Mouse (Mus musculus): ENCODE results near the gene Foxl1.

Foxl1 gene

DNA sequence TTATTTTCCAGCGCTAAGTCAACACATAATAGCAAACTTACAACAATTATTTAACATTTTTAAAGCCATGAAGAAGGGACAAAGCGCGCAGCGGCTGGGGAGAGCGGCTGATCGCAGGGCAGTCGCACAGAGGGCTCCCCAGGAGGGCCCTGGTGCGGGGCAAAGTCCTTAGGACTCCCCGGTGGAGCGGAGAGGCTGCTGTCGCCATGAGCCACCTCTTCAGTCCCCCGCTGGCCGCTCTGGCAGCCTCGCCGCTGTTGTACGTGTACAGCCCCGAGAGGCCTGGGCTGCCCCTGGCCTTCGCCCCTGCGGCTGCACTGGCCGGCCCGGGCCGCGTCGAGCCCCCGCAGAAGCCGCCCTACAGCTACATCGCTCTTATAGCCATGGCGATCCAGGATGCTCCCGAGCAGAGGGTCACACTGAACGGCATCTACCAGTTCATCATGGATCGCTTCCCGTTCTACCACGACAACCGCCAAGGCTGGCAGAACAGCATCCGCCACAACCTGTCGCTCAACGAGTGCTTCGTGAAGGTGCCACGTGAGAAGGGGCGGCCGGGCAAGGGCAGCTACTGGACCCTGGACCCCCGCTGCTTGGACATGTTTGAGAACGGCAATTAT lies at the start of gene Foxl1:
Foxl1 (plus strand) TSS at position 185 of the 620 bp plus-strand sequence.
- DNase-seq (ENCODE audit: low read depth): no peak

DNA sequence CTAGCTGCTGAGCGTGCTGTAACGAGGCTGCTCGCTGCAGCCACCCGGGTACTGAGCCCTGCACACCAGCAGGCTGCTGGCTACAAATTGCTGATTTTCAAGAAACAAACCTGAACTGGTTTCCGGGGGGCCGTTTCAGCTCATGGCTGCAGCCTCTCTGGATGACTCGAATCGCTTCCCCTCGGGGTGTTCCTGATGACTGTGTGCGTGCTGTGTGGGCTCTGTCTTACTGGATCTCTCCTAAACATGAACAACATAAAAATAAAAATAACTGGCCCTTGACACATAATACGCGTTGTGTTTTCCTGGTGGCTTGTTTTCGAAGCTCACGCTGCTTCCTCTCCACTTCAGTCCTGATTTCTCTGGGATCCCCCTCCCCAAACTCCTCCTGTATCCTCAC lies 49.0 kb upstream of the Foxl1 start:
- no peak for DNase-seq (ENCODE audit: low read depth)

DNA sequence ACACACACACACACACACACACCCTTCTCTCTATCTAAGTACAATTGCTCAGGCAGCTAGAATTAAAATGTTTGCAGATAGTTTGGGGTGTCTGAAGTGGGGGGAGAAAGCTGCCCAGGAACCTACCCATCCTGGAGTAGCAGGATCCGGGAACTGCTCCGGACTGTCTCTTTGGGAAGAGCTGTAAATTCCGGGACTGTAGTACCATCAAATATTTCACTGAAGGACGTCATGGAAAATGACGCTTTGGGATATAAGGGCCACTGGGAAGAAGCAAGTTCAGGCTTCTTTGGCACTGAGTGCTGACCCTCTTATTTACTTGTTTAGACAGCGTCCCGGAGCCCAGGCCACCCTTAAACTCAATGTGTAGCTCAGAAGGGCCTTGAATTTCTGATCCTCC lies 48.5 kb upstream of the Foxl1 start:
- DNase-seq (ENCODE audit: low read depth): no peak

DNA sequence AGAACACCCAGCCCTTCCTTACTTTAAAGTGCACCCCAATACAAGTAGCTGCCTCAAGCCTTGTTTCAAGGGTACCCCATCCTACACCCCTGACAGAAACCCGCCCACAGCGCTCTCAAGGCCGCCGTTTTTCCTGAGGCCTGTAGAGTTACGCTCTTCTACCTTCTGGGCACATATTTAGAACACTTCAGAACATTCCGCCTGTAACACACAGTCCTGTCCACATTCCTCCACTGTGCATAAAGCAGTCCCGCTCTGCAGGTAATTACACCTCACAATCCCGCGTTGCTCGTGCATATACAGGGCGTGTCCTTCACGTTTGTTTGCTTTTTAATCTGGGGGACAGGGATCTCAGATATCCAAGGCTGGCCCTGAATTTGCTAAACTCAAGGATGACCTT lies 47.8 kb upstream of the Foxl1 start:
- DNase-seq (ENCODE audit: low read depth): no peak

DNA sequence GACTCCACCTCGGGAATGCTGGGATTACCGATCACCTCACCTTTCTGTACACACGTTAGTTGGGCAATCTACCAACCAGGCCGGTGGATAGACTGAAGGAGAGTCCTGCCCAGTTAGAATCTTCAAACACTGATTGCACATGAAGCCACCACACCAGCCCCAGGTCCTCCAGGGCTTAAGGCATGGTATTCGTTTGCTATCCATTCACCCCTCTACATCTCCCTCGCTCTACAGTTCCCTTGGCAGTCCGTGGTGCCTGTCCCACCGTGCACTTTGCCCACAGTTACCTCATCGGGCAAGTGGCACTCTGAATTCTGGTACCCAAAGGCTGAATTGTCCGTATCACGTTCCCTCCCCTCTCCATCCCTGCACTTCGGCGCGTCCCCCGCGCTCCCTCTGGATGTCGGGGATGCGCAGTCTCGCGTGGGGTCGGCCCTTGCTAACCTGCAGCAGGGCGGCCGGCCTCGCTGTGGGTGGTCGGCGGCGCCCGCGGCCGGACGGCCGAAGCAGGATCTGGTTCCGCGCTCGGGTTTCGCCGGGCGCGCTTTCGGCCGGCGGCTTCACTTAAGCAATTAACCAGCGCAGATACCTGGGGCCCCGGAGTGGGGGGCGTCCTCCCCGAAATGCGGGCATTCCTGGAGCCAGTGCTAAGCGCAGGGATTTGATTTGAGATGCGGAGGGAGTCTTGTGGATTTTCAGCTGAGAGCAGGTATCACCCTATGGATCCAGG lies 47.2 kb upstream of the Foxl1 start:
- no peak for DNase-seq (ENCODE audit: low read depth)

DNA sequence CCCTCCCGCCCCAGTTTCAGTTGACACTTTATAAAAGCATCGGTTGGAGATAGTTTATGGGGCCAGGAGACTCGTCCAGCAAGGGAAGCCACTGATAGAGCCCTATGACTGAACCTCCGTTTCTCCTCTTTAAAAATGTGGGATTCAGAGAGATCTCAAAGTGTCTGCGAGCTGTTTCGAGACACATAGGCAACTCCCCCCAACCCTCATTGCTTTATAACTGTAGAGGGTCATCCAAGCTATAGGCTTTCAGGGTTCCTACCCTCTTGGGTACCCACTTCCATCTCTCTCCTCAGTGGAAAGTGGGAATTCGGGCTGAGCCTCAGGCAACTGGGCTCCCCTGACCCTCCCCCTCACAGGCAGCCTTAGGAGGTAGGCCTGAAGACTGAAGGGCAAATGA lies 46.3 kb upstream of the Foxl1 start:
- DNase-seq (ENCODE audit: low read depth): no peak

DNA sequence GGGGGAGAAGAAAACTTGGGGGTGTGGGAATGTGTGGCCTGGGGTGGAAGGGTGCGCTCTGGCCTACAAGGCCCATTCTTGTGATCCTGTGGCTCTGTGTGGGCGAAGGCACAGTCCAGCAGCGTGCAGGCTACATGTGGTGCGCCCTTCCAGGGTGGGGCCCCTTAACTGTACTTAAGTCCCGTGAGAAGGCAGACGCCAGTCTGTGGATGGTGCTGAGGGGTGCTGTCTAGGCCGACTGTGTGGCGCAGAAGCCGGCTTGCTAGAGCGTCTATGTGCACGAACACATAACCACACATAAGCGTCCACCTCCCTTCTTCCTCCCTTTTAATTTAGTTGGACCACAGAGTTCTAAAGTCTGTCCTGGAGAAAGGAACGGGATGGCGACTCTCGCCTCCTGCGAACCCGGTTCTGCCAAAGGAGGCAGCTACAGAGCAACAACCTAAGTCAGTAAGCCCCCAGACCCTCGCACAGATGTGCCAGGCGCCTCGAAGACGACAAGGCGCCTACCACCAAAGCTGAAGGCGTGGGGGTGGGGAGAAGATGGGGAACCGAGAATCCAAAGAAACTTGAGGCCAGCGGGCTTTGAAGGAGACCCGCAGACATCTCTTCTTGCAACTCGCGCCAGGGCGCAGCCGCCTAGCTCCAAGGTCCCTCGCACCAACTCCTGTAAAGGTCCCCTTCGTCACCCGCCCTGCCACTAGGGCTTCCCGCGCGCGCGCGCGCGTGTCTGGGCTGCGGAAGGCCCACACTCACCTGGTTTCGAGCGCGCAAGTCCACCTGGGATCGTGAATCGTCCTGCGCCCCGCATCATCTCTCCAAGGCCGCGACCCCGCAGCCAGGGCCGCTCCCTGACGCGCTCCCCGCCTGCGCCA lies 45.3 kb upstream of the Foxl1 start:
- DNase-seq (ENCODE audit: low read depth): no peak

DNA sequence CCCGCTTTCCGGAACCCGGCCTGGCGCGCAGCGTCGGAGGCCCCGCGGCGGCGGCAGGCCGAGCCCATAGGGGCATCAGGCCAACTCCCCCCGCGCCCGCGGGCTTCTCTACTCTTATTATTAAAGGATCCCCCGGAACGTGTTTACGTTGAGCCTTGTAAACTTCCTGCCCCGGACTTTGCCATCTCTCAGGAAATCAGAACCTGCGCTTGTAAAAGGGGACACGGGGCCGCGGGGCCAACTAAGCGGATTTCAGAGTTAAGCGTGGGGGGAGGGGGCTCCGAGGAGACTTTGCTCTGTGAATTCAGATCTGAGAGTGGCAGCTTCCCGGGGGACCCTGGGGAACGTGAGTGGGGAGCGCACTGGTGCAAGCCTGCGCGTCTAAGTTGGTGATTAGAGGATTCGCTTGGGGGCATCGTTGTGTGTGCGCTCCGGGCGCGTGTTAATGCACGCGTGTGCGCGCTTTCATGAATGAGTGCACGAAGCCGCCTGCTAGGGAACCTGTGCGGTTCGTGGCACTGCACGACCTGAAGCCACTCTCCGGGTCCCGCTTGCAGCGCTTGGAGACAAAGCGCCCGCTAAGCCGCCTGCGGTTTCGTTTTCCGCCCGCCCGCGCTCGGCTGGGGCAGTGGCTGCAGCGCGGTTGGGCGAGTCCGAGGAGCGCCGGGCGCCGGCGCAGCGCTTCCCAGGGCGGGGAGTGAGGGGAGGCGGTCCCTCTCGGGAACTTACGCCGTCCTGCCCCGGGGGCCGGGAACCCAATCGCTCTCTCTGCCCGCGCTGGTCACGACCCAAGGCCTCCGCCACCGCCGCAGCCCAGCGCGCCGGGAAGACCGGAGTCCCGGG lies 44.4 kb upstream of the Foxl1 start:
- no peak for DNase-seq (ENCODE audit: low read depth)

DNA sequence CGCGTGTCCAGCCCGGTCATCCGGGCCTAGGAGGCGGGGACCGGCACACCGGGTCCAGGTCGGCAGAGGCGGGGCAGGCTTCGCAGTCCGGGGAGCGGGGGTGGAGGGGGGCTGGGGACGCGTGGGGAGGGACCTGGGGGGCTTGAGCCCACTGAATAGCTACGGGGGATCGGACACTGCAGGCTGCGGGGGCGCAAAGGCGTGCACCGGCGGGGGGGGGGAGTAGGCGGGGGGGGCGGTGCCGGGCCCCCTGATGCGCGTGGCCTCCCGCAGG lies 43.9 kb upstream of the Foxl1 start:
- no peak for DNase-seq (ENCODE audit: low read depth)

DNA sequence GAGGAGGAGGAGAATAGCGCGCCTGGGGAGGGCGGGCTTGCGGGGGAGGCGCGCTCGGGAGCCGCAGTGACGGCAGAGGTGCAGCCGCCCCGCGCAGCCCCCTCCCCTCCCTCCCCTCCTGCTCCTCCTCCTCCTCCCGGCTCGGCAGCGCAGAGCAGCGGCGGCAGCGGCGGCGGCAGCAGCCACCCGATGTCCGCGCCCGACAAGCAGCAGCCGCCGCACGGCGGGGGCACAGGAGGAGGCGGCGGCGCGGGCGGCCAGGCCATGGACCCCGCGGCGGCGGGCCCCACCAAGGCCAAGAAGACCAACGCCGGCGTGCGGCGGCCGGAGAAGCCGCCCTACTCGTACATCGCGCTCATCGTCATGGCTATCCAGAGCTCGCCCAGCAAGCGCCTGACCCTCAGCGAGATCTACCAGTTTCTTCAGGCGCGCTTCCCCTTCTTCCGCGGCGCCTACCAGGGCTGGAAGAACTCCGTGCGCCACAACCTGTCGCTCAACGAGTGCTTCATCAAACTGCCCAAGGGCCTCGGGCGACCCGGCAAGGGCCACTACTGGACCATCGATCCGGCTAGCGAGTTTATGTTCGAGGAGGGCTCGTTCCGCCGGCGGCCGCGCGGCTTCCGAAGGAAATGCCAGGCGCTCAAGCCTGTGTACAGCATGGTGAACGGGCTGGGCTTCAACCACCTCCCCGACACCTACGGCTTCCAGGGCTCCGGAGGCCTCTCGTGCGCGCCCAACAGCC lies 43.4 kb upstream of the Foxl1 start, which contains the start of gene Foxf1:
Foxf1 (plus strand) TSS at position 177 of the 742 bp plus-strand sequence.
- no peak for DNase-seq (ENCODE audit: low read depth)

DNA sequence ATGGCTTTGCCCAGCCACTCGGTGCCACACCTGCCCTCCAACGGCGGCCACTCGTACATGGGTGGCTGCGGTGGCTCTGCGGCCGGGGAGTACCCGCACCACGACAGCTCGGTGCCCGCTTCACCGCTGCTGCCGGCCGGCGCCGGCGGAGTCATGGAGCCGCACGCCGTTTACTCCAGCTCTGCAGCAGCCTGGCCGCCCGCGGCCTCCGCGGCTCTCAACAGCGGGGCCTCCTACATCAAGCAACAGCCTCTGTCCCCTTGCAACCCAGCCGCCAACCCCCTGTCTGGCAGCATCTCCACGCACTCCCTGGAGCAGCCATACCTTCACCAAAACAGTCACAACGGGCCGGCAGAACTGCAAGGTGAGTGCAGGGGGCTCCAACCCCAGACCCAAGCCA lies 42.7 kb upstream of the Foxl1 start:
- DNase-seq (ENCODE audit: low read depth): no peak

DNA sequence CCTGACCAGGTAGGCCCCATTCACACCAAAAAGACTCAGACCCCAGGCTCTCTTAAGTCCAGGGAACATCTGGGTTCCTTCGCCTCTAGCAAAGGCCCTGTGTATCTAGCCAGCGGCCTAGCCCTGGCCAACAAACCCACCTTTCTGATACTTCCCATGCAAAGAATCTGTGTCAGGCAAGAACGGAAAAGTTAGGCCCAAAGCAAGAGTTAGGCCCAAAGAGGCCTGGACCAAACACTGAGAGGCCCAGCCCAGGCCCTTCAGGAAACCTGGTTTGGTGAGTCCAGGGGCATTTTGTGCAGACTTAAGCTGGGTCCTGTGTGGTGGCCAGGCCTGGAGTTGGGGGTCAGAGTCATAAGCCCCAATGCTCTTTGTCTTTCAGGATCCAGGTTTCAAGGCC lies 42.2 kb upstream of the Foxl1 start:
- DNase-seq (ENCODE audit: low read depth): no peak

DNA sequence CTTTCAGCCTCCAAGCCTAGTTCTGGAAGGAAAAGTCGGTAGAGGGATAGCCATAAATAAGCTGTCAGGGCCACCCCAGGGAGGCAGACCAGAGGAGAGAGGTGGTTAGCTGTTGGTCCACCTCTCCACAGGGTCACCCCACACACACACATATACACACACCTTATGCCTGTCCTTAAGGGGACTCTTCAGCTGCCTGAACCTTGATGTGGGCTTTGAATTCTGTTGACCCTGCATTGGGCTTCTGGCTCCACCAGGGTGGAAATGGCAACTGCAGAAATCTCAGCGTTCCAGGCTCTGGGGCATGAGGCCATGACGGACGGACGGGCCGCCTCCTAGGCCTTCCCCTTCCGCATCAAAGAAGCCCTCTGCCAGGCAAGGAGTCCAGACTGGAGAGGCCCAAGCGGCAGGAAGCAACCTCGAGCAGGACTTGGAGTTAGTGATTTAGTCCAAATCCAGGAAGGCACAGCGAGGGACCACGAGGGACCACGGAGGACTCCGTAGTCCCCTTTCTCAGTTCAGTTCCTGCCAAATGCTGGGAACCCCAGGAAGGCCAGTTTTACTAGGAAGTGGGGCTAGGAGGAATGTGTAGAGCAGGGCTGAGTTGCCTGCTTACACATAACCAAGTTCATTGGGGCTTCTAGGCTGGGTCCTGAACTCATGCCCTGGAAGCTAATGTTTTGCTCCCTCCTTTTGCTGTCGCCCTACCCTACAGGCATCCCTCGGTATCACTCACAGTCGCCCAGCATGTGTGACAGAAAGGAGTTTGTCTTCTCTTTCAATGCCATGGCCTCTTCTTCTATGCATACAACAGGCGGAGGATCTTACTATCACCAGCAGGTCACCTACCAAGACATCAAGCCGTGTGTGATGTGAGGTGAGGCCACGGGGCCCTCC lies 41.5 kb upstream of the Foxl1 start:
- no peak for DNase-seq (ENCODE audit: low read depth)

DNA sequence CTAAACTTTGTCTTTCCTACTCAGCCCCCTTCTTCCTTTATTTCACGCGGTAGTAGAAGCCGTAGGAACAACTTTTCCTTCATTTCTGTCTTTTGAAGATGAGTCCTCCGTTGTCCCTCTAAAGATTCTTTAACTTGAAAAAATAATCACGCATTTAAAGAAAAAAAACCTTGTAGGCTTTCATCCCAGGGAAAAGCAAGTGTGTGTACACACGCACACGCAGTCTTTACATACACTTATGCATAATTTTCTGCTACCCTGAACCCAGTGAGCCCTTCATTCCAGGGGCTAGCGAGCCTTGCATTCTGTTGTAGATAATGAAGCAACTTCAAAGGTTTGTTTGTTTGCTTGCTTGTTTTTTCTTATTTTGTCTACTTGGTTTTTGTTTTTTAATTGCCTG lies 39.5 kb upstream of the Foxl1 start:
- DNase-seq (ENCODE audit: low read depth): no peak

DNA sequence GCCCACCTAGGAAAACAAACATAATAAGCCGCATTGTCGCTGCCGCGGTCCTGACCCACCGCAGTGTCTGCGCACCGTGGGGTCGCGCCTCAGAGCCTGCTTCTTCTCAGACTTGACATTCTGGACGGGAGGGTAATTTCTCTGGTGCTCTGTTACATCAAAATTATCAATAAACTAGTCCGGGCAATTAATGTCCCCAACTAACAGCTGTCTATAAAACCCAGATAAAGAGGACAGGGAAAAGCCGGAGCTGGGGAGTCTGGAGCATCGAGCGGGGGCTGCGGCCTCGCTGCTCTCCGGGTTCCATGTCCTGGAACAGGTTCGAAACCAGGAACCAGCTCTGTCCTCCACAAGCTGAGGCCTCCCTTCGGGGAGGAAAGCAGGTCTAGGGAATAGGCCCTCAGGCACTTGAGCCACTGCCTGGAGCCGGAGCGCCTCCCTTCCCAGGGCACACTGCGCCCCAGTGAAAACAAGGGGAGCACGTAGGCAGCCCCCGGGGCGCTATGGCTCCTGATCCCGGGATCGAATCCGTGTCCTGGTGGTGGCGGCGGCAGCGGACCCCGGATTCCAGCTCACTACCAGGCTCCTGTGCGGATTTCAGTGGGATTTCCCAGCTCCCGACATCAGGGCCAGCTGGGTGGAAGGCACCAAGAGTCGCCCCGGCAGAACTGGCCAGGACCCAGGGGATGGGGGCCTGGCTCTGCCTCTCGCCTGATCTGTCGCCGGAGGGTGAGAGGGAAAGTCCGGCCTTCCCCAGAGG lies 38.7 kb upstream of the Foxl1 start:
- DNase-seq (ENCODE audit: low read depth): no peak

DNA sequence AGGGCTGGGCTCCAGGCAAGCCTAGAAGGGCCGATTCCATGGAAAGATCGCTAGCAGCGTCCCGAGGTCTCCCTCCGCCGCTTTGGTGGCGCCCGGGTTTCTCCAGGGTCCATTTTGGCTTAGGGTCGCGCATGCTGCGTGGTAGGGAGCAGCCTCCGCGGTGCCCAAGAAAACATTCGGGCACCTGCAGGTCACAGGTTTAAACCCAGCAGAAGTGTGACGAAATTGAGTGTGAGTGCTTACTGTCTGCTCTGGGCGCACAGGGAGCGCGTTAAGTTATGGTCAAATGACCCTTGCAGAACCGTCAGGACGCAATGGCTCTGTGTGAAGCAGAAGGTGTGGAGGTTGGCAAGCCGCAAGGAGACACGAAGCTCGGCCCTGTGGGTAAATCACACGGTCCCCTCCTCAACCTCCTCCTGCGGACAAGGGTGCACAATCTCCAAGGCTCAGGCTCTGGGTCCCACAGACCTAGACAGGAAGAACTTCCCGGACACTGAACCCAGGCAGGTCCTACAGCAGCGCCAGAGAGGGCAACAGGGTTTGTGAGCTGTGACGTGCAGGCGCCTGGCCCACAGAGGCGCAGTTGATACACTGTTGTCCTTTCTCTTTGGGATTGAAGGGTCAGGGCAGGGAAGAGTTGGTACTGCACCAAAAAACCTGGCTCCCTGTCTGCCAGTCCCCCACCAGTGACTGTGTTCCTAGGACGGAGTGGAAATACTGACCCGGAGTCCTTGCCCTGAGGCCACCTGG lies 37.9 kb upstream of the Foxl1 start:
- no peak for DNase-seq (ENCODE audit: low read depth)

DNA sequence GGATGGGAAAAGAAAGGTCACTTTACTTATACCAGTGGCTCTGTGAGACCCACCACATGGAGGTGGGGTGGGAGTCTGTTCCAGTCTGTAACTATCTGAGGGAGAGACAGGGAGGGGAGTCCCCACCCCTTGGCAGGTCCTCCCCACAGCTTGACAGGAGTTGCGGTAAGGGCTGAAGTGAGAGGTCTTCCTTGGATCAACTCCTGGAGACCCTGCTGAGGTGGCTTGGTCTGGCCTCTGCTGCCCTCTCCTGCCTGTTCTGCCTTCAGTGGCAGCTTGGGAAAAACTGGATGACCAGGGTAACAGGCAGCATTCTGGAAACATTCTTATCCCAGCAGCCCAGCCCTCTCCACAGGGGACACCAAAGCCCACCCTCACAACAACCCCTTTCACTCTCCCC lies 37.0 kb upstream of the Foxl1 start:
- DNase-seq (ENCODE audit: low read depth): no peak

DNA sequence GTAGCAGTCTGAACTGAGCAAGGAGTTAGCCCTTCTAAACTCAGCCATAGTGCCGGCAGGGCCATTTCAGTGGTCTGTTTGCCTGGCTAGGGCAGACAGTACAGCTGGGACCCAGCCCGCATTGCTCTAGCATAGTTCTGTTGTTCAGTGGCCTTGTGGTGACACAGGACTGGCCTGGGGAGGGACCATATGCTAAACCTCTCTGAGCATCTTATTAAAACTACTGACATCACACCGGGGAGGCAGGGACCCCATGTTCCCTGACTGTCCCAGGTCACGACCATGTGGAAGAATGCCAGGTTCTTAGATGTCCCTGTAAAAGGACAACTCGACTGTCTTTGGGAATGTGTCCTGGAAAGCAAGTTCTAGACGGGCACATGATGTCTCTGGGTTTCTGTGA lies 35.6 kb upstream of the Foxl1 start:
- no peak for DNase-seq (ENCODE audit: low read depth)

DNA sequence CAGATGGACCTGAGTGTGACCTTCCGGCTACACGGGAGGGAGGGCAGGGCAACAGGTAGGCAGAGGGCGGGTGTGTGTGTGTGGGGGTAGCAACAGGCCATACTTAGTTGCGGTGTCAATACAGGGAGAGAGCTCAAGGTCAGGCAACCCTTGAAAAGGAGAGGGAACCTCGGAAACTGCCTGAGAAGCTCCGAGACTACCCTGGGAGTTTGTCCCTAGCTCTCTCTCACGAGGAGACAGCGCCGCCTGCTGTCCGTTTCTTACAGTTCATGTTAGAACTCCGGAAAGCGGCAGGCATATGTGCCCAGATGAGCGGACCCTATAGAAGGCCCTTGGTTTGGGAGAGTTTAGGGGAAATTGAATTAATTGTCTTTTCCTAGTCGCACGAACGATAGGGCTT lies 35.1 kb upstream of the Foxl1 start:
- DNase-seq (ENCODE audit: low read depth): peak; percentile 68

Data from c-Kit-positive CD71-positive TER-119-negative erythroid progenitor cells, embryonic 14.5 days (primary cell).